Mouse (Mus musculus) testis, adult 2 months (tissue): ENCODE results near the gene Vmn1r85.

ENCODE experiments used
- CTCF ChIP-seq: fragments of 200-500 bp; IDR thresholded peaks from 2 replicates; pipeline ENCODE4 v1.5.1; 2012; ENCODE audit warnings: low read depth, mild to moderate bottlenecking, inconsistent platforms, low read length, moderate library complexity; ENCODE audit not compliant: control insufficient read depth, insufficient read depth, insufficient replicate concordance
- POLR2A ChIP-seq: fragments of 200-500 bp; IDR thresholded peaks from 2 replicates; pipeline ENCODE4 v1.6.1; 2012; ENCODE audit warnings: low read depth, mild to moderate bottlenecking, inconsistent platforms, low read length, moderate library complexity; ENCODE audit not compliant: control insufficient read depth

DNA sequence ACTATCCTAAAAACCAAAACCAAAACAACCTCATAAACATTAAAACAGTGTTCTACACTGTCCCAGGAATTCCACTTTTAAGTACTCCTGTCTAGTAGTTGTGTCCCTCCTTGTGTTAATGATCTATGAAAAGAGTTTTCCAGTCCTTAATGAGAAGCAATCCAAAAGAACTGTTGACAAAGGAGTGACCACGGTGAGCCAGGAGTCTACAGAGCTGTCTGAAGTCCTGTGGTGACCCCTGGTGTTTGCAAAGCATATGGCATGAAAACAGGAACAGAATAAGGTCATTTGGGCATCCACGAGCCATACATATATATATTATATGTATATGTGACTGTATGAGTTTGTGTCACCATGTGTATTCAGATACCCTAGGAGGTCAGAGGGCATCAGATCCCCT is 48.9 kb downstream of the Vmn1r85 start:
- TF ChIP-seq CTCF (no peak), POLR2A (no peak)
